Mouse (Mus musculus) layer of hippocampus, adult 2 months (tissue): ENCODE measurements around the gene Il10ra. TPM values are rescaled to one million over a fixed set of nuclear protein-coding genes. Genes with fewer than 3 reads are reported as not detected.

ENCODE experiments used
- DNase-seq, 2 experiments: peaks; one replicate each; pipeline ENCODE4 v3.0.0; 2022; ENCODE audit warnings: low spot score in 2 of 2
- H3K27ac ChIP-seq: fragments of 200-600 bp; 2 replicates; pipeline ENCODE4 v1.8.1; 2022
- H3K4me3 ChIP-seq: fragments of 200-600 bp; 2 replicates; pipeline ENCODE4 v1.8.1; 2022; ENCODE audit warnings: mild to moderate bottlenecking
- CTCF ChIP-seq: fragments of 200-600 bp; conservative IDR thresholded peaks from 2 replicates; pipeline ENCODE4 v1.8.1; 2022; ENCODE audit warnings: antibody characterized with exemption, mild to moderate bottlenecking, moderate library complexity
- microRNA-seq, 2 experiments: library from miRNA; unstranded; fragments of <30 nt; microRNA quantifications; one replicate each; pipeline ENCODE4 v1.2.0; 2021
- total RNA-seq, 2 experiments: library from RNA; stranded (reverse); gene quantifications; 2 replicates each; pipeline ENCODE4 v1.2.3; 2021

Il10ra gene
- total RNA-seq, 2 experiments from 2014 or later, result 2.4 to 2.6 TPM

GRCm38 (mm10) chr9:45207015-45207743, 61.8 kb downstream of the Il10ra start:
- no peak overlapping the region for H3K4me3 ChIP-seq
- H3K27ac ChIP-seq, result no peak overlapping the region
- no peak for DNase-seq
- no peak for TF ChIP-seq CTCF

- H3K27ac ChIP-seq, result no peak overlapping the region
- TF ChIP-seq CTCF, result no peak
- no peak for DNase-seq
- H3K4me3 ChIP-seq, result no peak overlapping the region
These were observed 62.8 kb downstream of the Il10ra start for GRCm38 (mm10) chr9:45206121-45206520.

GRCm38 (mm10) chr9:45205143-45205542, 63.8 kb downstream of the Il10ra start:
- no peak for DNase-seq
- no peak for TF ChIP-seq CTCF
- Histone ChIP-seq H3K4me3 (no peak overlapping the region), H3K27ac (no peak overlapping the region)

Small RNA genes within 50 kb of the gene (microRNA-seq; reads per million reads assigned to microRNA genes)
- gene Mir7086, result 0 reads per million in 2 experiments

Other genes with a start within 250 kb of the Il10ra start
- gene Mpzl2, start 229.3 kb downstream of the Il10ra start, total RNA-seq, result under 1 TPM; 0.54 to 0.90 TPM
- 1 to 10 TPM; 4.2 to 4.7 TPM for gene Mpzl3, start 214.0 kb downstream of the Il10ra start, total RNA-seq
- gene Jaml, start 190.0 kb downstream of the Il10ra start, total RNA-seq, result 1 to 10 TPM in 1 of 2 experiments, not detected in 1; 1.3 TPM
- gene Scn2b, start 151.4 kb downstream of the Il10ra start, total RNA-seq, result 100 to 1,000 TPM; 245 to 254 TPM
- gene Scn4b, start 130.8 kb downstream of the Il10ra start, total RNA-seq, result 10 to 100 TPM; 10.9 to 12.1 TPM
- gene BC049352, start 87.1 kb downstream of the Il10ra start, total RNA-seq, result under 1 TPM; 0.44 to 0.72 TPM
- not detected for gene Tmprss4, start 65.1 kb downstream of the Il10ra start, total RNA-seq
- not detected for gene Tmprss13, start 50.0 kb upstream of the Il10ra start, total RNA-seq
- gene Fxyd6, start 101.0 kb upstream of the Il10ra start, total RNA-seq, result 10 to 100 TPM; 81.6 to 83.4 TPM
- gene Fxyd2, start 130.5 kb upstream of the Il10ra start, total RNA-seq, result 10 to 100 TPM; 10.2 to 10.9 TPM
- gene Dscaml1, start 157.5 kb upstream of the Il10ra start, total RNA-seq, result 100 to 1,000 TPM in 1 of 2 experiments, 10 to 100 TPM in 1; 95.8 to 102 TPM